Mouse (Mus musculus) cerebellum, postnatal 14 days (tissue): Measurements from ENCODE around the gene Rab32.

Experiments used
- DNase-seq, 2 experiments: peaks; one replicate each; pipeline ENCODE4 v3.0.0; 2021; ENCODE audit warnings: mixed read lengths in 2 of 2

The Rab32 gene

GRCm38 (mm10) chr10:10557570-10558336 is at the start of gene Rab32:
Rab32 (minus strand) TSS chr10:10558265.
- DNase-seq: peak; percentile 94 to 97

DNA sequence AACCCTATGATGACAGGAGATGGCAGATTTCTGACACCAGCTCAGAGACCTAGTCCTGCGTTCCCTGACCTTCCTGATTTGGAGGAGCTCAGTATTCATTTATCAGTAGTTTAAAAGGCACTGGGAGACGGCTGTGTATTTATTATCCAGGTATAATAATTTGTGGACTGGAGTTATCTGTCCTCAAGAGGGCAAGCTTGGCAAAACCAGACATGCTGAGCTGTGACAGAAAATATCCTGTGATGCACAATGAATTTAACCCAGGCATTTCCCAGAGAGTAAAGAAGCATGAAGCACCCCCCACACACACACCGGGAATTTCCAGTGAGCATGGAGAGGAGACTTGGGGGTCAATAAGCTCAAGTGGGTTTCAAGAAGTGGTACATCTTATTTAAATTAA is 42.7 kb upstream of the Rab32 start:
- DNase-seq: peak; percentile 33 to 49

DNA sequence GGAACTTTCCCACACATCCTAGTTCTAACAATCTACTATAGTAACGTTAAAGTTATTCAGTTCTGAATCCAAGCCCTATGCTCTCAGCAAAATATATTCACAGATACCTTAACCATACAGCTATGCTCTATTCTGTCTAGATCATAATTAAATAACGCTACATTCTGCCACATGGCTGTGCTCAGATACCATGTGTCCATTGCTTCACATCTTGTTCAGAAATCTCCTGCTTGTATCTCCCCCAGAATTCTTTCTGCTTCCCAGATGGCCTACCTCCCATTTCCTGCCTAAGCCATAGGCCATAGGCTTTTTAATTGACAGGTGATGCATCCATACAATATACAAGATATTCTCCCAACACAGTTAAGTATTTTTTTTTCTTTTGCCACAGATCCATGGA is 39.4 kb upstream of the Rab32 start:
- peak; percentile 32 to 49 for DNase-seq

- no peak for DNase-seq
These were observed 22.7 kb upstream of the Rab32 start for GRCm38 (mm10) chr10:10580811-10581210.

GRCm38 (mm10) chr10:10579821-10580220 is 21.8 kb upstream of the Rab32 start:
- DNase-seq: no peak

DNA sequence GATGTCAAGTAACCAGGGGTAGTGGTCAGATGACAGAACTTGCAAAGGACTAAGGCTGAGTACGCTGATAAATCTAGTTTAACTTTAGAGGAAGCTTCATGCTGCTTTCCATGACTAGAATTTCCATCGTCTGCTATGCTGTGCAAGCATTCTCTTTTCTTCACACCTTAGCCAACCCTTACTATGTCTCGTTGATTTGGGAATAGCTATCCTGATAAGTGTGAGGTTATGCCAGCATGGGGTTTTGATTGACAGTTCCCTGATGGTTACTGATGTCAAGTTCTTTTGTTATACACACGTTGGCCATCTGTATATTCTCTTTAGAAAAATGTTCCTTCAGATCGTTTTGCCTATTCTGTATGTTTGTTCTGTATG is 259 bp upstream of the Rab32 start:
- DNase-seq: no peak

DNA sequence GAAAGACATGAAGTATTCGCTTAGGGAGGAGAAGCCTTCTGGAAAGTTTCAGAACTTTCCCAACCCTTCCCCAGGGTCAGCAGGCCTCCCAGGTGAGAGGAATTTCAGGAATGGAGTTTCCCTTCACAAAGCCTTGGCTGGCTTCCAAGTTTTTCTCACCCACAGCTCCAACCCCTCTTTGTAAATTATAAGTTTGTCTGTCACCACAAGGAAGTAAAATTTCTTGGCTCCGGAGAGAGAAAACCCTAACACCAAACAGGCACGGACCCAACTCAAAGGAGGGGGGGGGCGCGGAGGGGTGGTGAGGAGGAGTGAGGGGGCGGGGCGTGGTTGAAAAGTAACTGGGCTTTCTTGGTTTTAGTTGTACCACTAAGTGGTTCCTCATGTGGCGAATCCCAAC is 980 bp downstream of the Rab32 start:
- DNase-seq: peak; percentile 24 to 31

- DNase-seq: no peak
These were observed 2.4 kb downstream of the Rab32 start for GRCm38 (mm10) chr10:10555676-10556075.

GRCm38 (mm10) chr10:10555221-10555620 is 2.8 kb downstream of the Rab32 start:
- no peak for DNase-seq

- no peak for DNase-seq
These were observed 7.9 kb downstream of the Rab32 start for GRCm38 (mm10) chr10:10550134-10550533.

DNA sequence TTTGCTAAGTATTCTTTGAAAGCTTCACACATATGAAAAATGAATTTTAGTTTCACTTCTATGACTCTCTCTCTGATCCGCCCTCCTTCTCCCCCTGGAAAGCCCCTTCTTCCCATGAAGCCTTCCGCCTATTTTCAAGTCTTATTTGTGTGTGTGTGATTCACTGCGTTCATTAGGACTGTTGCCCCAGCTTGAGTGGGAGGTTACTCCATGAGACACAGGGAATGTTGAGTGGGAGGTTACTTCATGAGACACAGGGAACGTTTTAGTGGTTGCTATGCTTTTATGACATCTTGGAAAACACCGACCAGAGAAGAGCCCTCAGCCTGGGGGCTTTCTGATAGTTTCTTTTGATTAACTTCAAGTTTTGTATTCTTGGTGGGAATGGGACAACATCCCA is 11.4 kb downstream of the Rab32 start:
- DNase-seq: no peak

- DNase-seq: no peak
These were observed 13.1 kb downstream of the Rab32 start for GRCm38 (mm10) chr10:10544955-10545354.
